Mouse (Mus musculus) small intestine, adult 2 months (tissue): Measurements from ENCODE around the gene Gpr55.

ENCODE experiments used
- CTCF ChIP-seq: fragments of 200-500 bp; IDR thresholded peaks from 2 replicates; pipeline ENCODE4 v1.5.1; 2012; ENCODE audit warnings: low read depth, mild to moderate bottlenecking, control low read depth, inconsistent platforms, low read length, moderate library complexity, mixed read lengths; ENCODE audit not compliant: insufficient replicate concordance, insufficient read length; ENCODE audit errors: extremely low read depth
- POLR2A ChIP-seq: fragments of 200-500 bp; IDR thresholded peaks from 2 replicates; pipeline ENCODE4 v1.6.1; 2012; ENCODE audit warnings: low read depth, mild to moderate bottlenecking, control low read depth, inconsistent platforms, low read length, moderate library complexity

DNA sequence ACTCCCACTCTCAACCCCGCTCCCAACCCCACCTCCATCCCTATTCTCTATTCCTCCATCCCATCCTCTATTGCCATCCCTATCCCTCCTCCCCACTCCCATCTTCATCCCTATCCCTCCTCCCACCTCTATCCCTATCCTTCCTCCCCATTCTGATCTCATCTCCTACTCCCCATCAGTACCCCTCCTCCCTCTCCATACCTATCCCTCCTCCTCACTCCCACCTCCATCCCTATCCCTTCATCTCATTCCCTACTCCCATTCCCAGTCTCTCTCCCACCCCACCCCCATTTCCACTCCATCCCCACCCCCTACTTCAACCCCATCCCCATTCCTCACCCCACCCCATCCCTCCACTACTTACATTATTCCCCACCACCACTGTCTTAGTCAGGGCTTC is 36.4 kb upstream of the Gpr55 start:
- no peak for TF ChIP-seq CTCF
- no peak for TF ChIP-seq POLR2A
